Mouse (Mus musculus): Measurements from ENCODE around the gene Oxnad1.
"Not testable (repeated sequence)": the region's sequence is repeated elsewhere in the genome, so short reads cannot be mapped to it uniquely, and the experiment has no call there.

The Oxnad1 gene

DNA sequence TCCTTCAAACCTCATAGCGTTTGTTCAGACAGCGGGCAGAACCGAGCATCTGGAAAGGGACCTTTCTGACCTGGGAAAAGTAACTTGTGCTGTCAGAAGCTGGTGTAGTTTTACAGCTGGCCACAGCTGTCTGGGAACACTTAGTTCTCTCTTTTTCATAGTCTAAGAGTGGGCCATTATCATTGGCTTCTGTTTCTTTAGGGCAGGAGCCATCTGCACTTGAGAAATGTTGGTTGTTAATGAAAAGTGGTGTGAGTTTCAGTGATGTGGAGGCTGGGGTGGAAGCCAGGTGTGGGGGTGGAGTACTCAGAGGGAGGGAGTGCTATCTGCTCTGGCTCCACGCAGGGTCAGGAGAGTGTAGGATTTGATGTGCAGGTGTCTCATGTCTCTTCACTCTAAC is 6.0 kb downstream of the Oxnad1 start:
- DNase-seq: no peak

DNA sequence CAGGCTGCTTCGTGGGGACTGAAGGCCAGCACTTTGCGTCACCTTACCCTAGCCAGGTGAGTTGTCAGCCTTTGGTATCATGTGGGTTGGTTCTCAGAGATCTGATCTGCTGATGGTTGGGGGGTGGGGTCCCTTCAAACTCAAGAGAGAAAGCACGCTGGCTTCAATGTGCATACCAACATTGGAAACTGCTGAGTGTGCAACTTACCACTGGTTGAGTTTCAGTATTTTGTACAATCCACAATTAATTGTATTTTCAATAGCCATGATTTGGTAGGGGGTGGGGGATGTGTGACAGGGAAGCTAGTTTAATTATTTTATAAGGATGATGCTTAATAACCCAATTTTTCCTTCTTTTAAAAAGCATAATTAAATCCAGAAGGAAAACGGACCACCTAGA is 6.5 kb downstream of the Oxnad1 start:
- no peak for DNase-seq

DNA sequence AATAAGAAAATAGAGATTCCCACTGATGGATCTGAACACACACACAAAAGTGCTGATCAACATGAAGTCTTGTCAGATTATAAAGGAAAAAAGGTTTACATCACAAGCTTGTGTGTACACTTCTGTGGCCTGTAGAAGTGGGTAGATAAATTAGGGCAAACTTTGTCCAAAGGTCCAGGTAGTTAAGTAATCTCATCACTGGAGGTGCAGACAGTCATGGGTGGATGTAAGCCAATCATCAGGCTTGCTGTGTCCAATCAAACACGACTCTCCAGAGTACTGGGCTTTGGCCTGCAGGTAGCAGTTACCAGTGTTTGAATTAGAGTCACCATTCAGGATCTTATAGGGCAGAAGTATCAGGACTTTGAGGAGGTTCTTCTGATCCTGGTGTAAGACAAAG is 7.8 kb downstream of the Oxnad1 start:
- no peak for DNase-seq

DNA sequence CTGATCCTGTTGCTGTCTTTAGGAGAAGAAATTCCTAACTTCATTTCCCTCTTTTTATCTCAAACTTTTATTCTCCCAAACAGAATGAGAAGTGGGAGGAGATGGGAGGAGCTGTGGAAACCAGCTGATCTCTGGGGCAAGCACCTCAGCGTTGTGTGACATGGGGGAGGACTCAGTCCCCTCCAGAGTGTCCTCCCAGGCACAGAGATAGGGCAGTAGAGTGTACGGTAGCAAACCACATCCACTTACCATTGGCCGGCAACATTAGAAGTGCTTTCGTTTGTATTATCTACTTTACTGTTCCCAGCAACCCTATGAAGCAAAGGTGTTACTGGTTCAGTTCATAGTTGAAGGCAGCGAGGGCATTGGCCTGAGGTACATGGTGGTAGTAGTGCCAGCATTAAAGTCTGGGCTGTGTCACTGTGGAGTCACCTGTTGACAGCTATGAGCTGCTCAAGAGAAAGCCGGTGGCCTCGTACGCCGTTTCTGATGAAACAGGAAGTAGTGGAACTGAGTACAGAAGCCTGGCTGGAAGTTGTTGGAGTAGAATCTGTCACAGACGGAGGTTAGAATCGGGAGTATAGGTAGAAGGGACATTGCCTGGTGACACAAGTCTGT is 8.4 kb downstream of the Oxnad1 start:
- DNase-seq: no peak

DNA sequence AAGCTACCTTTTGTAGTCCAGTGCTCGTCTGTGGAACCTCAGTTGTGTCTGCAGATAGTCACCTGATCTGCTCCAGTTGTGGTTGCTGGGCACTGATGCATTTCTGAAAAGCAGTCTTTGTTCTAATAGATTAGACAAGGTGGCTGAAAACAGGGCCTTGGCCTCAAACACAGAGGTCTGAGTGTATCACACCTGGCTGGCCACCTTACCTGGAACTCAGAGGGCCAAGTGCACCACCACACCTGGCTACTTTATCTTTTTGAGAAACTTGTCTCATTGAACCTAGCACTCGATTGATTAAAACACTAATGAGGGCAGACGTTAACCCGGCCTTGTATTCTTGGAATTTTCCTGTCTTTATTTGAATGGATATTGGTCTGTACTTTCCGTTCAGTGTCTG is 10.5 kb downstream of the Oxnad1 start:
- no peak for DNase-seq

DNA sequence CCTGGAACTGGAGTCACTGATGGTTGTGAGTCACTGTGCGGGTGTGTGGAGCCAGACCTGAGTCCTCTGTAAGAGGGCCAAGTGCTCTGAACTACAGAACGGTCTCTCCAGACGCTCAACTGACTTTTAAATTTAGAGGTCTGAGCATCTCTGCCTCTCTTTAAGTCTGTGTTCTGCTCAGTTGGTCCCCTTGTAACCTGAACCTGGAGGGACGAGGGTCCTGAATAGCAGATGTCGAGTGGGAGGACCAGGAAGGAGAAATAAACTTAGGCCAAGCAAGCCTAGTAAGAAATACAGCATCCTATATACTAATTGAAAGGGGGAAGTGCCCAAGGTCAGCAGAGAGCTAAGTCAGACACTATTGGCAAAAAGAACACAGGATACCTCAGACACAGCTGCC is 11.6 kb downstream of the Oxnad1 start:
- no peak for DNase-seq

DNA sequence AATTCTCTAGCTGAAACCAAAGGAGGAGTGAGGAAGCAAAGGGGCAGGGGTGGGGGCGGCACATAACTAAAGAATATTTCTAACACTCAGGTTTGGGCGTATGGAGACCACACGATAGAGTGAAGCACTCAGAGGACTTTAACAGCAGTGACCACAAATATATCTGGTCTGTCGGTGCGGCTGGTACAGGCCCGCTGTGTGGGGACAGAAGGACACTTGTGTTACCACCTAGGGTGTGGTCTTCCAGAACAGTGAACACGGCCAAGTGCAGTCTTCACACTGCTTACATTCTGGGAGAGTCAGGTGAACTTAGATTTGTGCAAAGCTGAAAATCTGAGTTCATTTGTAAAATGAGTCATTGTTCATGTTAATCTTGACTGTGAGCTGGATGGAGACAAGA is 12.5 kb downstream of the Oxnad1 start:
- no peak for DNase-seq

DNA sequence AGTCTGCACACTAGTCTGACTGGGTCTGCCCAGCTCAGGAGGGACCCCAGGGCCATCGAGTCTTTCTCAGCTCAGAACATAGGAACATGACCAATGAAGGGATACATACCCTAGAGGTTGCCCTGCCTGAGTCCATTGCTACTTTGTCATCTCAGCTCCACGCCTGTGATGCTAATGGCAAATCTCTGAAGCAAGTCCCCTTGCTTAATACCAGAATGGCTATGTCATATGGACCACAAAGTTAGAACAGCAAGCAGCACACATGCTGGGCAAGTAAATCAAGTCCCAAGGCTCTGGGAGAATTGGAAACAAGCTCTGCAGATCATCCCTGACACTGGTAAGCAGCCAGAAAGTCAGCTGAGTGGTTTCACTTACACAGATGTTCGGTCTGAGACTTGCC is 13.8 kb downstream of the Oxnad1 start:
- no peak for DNase-seq

DNA sequence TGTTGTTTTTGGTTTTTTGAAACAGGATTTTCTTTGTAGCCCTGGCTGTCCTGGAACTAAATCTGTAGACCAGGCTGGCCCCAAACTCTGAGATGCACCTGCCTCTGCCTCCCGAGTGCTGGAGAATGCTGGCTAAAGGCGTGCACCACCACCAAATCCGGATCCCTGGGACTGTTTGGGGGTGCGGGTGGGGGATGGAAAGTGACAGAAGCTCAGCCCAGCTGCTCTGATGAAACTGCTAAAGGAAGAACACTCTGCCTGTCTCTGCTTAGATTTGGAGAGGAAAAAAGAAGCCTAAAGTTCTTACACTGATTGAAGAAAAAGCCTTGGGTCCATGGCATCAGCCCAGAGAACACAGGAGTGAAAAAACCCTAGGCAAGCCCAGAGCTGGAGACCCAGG is 18.4 kb downstream of the Oxnad1 start:
- no peak for DNase-seq

DNA sequence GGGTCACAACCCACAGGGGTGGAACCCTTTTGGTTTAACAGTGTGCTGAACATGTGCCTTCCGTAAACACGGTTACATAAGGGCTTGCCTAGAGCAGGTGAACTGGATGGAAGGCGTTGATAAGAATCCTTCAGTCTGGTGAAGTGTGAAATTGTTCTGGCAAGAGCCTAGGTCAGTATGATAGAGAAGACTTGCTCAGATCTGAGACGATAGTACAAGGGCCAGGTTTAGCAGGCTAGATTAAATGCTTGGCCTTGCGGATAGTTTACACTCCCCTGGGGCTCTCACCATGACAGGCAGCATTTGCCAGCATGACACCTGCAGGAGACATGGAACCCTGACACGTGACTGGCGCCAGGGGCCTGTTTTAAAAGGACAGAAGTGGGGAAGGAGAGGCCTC is 20.5 kb downstream of the Oxnad1 start:
- DNase-seq: no peak

DNA sequence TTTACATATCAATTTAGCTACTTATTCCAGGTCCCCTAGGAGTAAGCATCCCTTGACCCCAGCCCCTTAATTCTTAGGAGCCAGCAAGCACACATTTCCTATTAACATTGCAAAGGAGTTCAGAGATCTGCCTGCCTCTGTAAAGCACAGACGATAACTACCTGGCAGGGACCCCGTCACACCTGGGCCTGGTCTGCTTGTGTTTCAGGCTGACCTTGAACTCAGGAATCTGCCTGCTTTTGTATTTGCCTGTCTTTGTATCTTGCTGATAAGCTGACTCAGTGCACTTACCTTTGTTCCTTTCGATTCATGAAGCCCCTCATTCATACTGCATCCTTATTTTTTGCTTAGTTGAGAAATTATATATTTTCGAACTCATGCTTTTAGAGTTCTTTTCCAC is 21.7 kb downstream of the Oxnad1 start:
- DNase-seq: no peak

DNA sequence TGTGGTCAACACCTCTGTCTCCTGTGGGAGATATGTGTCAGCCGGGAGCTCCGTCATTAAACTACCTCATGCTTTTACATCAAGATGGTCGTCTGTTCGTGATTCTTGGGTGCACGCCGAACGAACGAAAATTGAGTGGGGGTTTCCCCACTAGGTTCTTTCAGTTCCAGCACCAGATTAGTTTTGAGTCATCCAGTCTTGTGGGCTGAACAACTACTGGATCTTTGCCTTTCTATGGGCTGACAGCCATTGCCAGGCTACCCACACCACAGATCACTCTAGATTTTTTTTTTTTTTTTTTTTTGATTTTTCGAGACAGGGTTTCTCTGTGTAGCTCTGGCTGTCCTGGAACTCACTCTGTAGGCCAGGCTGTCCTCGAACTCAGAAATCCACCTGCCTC is 26.9 kb downstream of the Oxnad1 start:
- DNase-seq: not testable (repeated sequence)

DNA sequence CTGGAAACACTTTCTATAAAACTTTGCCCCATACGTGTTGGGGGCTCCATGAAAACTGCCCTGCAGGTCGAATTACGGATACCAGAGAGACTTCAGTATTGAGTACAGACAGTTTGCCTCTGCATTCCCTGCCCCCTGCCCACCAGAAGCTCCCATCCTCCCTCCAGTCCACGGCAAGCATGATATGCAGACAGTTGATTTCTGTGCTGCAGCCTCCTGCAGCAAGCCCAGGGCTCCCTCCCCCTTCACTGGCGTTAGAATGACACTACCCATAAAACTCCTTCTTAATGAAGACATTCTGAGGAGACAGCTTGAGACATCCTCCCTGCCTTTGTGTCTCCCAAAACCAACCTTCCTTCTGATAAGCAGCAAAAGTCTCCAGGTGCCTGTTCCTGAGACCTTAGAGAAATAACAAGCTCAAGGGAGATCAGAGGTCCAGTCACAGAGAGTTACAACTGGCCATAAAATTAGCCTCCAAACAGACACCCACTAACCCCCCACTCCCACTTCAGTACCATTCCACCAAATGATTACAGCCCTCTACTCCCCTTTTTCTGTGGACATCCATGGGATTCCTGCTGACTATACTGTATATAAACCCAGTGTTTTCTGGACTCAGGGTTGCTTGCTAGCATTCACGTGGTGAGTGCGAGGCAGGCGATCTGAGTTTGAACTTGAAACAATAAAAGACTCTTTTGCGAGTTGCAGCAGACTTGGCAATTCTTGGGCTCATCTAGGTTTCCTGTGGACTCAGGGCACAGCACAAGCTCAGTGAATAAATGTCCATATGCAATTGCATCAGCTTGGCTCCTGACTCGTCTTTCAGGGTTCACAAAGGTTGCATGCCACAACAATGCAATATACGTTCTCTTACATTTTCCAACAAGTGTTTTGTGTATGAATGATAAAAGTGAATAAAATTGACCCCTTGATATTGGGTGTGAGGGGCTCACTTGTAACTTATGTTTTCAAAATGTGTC is 36.1 kb downstream of the Oxnad1 start:
- no peak for DNase-seq

DNA sequence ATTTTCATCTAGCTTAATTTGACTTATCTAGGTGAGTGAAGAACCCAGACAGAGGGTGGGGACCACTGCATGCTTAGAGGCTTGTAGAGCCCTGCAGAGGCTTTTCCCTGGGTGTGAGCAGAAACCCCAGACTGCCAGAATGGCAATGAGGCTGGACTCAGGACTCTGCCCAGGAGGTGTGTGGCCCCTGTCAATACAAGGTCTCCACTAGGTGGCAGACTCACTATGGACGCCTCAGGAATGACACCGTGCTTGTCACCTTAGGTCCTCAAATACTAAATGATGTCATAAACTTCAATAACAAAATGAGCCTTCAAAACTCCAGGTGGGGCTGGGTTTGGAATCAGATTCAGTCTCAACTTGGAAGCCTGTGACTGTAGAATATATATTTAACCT is 36.7 kb downstream of the Oxnad1 start:
- DNase-seq: peak; percentile 35

DNA sequence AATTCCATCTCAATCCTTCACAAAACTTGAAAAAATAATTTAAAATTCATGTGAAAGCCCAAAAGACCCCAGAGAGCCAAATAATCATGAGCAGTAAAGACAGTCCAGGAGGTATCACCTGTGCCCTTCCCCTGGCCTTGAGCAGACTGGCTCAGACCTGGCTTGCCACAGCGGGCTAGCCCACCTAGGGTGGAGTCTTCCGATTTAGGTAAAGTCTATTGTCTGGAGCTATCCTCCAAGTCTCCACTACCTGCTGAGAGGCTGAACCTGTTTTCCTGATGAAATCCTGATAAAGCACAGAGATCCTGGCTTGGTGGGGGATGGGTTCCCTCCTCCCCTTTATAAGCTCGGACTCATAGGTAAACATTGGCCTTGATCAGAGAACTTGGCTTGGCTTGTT is 39.1 kb downstream of the Oxnad1 start:
- no peak for DNase-seq

DNA sequence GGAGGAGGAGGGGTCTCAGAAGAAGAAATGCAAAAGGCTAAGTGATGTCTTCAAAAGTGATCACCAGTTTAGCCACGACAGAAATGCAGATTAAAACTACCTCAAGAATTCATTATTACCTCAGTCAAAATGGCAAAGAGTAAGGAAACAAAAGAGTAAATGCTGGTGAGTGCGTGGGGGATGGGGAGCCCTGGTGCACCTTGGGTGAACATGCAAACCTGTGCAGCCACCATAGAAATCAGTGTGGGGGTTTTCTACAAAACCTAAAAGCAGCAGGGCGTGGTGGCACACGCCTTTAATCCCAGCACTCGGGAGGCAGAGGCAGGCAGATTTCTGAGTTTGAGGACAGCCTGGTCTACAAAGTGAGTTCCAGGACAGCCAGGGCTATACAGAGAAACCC is 40.1 kb downstream of the Oxnad1 start:
- DNase-seq: not testable (repeated sequence)

DNA sequence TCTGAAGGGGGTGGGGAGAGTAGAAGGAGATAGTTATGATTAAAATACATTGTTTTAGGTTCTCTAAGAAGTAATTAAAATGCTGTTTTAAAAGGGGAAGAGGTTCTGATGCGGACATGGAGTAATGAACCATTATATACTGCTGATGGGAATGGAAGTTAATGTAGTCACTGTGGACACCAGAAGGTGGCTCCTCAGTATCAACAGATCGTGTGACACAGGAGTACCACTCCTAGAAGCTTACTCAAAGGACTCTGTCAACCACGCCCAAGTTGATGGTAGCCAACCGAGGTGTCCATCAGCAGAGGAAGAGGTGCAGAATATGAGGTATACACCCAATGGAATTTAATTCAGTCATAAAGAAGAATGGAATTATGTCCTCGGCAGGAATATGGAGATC is 43.2 kb downstream of the Oxnad1 start:
- no peak for DNase-seq

DNA sequence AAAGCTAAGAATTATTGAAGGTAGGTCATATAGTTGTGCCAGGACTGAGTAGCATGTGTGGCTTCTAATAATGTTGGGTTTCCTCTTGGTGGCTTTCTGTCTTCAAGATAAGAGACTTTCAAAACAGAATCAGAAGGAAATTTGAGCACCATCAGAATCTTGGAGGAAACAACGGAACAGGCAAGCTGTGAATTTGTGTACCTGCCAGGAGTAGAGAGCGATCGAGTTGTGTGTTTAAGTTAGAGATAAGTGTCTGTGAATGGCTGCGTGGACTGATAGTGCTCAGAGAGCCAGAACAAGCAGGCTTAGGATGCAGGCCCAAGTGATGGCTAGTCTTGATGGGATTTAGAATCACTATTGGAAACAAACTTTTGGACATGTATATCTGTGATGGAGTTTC is 46.7 kb downstream of the Oxnad1 start:
- DNase-seq: no peak

DNA sequence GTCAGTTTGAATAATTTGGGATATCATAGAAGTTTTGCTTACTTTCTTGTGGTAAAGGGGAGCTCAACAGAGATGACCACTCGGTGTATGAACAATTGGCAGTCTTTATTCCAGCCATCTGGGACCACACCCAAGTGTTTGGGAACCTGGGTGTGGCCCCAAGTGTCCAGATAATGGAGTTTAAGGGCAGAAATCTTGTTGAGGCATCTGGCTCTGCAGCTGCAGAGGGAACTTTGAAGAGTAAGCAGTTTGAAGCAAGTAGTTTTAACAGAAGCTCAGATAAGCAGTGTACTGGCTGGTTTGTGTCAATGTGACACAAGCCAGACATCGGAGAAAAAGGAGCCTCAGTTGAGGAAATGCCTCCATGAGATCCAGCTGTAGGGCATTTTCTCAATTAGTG is 49.1 kb downstream of the Oxnad1 start:
- no peak for DNase-seq

DNA sequence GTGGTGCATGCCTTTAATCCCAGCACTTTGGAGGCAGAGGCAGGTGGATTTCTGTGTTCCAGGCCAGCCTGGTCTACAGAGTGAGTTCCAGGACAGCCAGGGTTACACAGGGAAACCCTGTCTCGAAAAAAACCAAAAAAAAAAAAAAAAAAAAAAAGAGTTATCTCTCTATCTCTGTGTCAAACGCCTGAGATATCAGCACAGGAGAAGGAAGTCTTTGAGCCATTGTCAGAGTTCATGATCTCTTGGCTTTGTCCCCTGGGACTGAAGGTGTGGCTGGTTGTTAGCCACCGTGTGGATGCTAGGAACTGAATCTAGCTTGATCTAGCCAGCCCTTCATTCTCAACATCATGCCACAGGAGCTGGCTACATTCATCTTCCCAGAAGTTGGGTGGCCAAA is 51.3 kb downstream of the Oxnad1 start:
- DNase-seq: not testable (repeated sequence)

DNA sequence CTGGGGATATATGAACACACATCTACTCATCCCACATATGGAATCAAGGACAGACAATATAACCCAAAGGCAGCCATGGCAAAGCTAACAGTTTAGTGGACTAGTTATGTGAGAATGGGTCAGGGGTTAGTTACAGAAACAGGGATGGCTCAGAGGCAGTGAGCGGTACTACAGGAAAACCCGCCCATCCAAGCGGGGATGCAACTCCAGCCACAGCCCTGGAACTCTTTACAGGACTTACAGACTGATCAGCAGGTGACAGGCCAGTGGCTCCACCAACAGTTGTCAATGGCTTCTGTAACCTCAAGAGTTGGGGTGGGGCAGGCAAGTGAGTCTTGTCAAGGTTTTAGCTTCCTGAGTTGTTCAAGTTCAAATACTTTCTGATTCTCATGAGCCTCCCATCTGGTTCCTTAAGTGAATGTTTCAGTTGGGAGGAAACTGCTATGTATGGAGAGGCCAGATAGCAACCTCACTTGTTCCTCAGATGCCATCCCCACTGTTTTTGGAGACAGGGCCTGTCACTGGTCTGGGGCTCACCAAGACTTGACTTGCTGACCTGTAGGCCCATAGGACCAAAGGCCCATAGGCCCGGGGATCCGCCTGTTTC is 55.3 kb downstream of the Oxnad1 start:
- no peak for DNase-seq

DNA sequence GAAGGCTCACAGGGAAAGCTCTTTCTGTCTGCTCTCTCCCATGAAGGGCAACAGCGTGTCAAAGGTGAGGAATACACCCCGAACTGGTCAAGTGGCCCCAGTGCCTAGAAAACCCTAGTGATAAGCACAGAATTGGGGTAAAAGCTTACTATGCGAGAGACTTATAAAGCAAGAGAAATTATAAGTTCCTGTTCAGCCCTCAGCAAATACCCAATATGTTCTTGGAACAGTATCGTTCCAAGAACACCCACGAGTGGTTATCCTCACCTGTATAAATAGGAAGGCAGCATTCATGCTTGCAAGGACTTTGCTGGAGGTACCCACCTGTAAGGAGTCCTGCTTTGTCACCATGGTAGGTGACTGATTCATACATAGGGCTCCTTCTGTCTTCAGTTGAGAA is 56.5 kb downstream of the Oxnad1 start, which contains the start of gene Msmb:
Msmb (plus strand) TSS at position 301 of the 400 bp plus-strand sequence.
- DNase-seq: no peak

DNA sequence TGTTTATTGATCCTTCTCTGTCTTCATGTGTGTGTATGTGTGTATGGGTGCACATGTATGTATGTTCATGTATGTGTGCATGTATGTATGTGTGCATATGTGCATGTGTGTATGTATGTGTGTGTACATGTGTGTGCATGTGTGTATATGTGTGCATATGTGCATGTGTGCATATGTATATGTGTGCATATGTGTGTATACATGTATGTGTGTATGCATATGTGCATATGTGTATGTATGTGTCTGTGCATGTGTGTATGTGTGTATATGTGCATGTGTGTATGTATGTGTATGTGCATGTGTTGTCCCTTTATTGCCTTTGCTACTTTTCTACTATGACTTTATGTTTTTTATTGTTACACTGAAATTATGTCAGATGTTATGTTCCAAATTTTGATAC is 59.6 kb downstream of the Oxnad1 start:
- no peak for DNase-seq

DNA sequence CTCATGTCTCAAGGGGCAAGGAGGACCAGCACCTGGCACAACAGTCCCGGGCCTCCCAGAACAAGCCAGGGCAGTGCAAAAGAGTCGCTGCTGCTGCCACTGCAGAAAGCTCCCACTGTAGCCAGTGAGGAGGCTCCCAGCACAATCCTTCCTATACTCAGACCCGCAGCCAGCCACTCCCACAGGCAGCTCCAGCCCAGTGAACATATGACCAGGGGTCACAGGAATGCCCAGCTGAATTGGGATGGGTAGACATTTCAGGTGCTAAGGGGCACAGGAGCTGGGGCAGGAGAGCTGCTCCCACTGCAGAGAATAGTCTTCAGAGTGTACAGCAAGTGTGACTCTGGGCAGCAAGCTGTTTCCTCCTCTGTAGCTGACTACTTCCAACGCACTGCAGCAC is 60.2 kb downstream of the Oxnad1 start:
- no peak for DNase-seq

Measured in lung, postnatal 14 days (tissue).